Mouse (Mus musculus) frontal cortex, adult (tissue): ENCODE measurements at regions not wholly inside any gene's neighbourhood (a gene's known extent, or its start where the extent isn't known, plus 50 kb on each side); places are given as distances from the start of the nearest gene placed in this dataset.

ENCODE experiments used
- ATAC-seq: cut with Nextera tagmentation; 2 replicates; pipeline ENCODE4 v1.9.2; 2017; ENCODE audit warnings: mild to moderate bottlenecking, moderate library complexity, mixed read lengths; ENCODE audit not compliant: low TSS enrichment

GRCm38 (mm10) chr1:166735545-166735944, 53.9 kb upstream of the Fmo9 start:
- ATAC-seq: no peak

- peak; percentile 16; the same call in 1 of the 2 replicates for ATAC-seq
Observed at GRCm38 (mm10) chr1:166738029-166738428, 56.4 kb upstream of the Fmo9 start.

- peak; percentile 87 for ATAC-seq
Observed at GRCm38 (mm10) chr1:166750236-166750635, 68.6 kb upstream of the Fmo9 start.

- ATAC-seq: no peak
Observed at GRCm38 (mm10) chr1:166750777-166751176, 69.1 kb upstream of the Fmo9 start.

DNA sequence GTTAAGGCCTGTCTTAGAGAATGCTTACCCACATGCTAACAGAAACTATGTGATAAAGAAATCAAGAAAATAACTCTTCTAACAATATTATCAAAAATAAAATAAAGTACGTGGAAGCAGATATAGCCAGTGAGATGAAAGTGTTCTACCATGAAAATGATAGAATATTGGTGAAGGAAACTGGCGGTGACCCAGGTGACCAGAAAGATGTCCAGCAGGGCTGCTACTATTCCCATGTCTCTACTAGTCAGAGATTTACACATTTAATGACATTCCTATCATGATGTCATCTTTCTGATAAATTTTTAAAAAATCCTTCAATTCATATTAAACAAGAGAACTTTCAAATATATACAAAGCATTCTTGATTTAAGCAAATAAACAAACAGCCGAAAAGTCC, 69.8 kb upstream of the Fmo9 start:
- ATAC-seq: no peak

DNA sequence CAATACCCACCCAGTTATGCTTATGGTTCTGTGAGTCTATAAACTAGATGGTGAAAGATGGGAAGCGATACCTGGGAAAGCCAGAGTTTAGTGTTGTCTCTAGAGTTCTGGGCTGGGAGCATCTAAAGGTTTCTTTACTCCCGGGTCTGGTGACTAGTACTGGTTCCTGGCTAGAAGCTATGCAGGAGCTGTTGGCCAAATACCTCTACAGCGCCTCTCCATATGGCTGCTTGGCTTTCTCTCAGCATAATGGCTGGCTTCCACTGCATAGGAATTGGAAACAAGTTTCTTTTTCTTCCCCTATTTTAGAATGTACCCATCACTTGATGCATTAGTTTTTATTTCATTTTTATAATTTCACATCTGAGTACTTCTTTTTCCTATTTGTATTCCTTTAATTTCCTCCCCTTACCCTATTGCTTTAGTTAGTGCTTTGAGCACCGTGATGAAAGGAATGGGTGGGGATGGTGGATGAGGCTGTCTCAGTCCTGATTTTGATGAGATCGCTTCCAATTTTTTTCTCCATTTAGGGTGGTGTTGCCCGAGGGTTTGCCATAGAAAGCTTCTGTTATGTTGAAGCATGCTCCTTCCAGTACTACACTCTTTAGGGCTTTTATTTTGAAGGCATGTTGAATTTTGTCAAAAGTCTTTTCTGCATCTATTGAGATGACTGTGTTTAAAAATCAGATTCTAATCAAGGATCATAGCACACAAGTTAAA, 71.5 kb upstream of the Fmo9 start:
- ATAC-seq: peak; percentile 89

GRCm38 (mm10) chr1:166758987-166759386, 77.3 kb upstream of the Fmo9 start:
- ATAC-seq: no peak

- ATAC-seq: no peak
Observed at GRCm38 (mm10) chr1:166773114-166773513, 91.5 kb upstream of the Fmo9 start.

GRCm38 (mm10) chr1:166782106-166782505, 100.5 kb upstream of the Fmo9 start:
- peak; percentile 97 for ATAC-seq

DNA sequence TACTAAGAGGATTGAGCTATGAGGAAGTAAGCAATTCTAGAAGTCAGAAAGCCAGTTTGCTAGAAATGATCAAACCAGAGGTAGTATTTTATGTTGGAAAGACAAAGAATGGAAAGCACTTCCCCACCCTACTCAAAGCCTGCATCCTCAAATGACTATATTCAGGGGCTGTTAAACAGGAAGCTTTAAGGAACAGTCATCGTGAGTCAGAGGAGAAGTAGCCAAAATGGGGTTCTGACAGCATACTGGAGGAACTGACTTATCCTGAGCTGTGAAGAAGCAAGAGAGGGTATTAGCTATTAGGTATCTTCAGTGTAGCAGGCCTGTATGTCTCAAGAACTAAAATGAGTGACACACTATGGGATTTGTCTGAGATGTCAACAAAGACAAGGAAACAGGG, 106.3 kb upstream of the Fmo9 start:
- peak; percentile 67; the same call in 1 of the 2 replicates for ATAC-seq

DNA sequence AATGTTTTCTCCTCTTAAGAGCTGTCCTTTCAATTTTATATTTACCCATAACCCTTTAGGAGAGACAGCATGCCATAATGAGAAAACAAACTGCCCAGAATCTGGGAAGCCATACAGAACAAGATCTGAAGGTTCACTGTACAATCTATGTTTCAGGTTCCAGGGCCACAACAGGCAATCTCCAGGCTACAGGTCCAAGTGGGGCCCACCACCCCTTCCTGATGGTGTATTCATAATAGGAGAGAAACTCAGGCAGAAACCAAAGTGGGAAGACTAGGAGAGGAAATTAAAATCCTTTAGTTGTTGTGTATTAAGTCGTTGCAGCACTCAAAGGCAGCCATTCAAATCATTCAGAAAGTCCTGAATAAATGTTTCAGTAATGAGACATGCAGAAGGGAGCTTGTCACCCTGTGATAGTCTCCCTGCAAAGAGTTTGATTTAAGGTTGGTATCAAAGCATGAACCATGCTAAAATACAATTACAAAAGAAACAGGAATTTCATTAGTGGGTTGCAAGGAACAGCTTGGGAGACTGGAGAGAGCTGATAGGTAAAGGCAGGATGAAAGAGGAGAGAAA, 107.3 kb upstream of the Fmo9 start:
- ATAC-seq: no peak

DNA sequence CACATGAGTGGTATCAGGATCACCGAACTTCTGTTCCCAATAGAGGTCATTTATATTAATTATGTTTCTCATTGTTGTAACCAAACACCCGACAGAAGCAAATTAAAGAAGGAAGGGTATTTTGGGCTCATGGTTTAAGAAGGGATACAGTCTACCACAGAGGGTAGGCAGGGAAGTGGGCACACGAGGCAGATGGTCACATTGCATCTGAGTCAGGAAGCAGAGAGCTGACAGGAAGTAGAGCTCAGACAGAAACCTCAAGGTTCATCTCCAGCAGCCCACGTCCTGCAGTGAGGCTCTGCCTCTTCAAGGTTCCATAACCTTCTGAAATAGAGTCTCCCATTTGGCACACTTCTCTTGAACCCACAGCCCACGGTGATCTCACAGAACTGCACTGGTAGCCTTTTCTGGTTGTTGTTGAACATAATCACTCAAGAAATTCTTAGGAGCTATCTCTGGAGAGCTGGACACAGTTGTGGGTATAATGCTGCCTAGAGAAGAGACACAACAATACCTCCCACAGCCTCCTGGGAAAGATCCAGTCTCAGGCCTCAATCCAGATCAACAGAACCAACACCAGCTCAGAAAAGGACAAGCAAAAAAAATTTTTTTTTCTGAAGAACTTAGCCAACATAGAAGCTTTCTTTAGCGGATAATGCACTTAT, 111.5 kb upstream of the Fmo9 start:
- peak; percentile 51; the same call in 1 of the 2 replicates for ATAC-seq

- no peak for ATAC-seq
Observed at GRCm38 (mm10) chr1:166793717-166794081, 112.1 kb upstream of the Fmo9 start.

DNA sequence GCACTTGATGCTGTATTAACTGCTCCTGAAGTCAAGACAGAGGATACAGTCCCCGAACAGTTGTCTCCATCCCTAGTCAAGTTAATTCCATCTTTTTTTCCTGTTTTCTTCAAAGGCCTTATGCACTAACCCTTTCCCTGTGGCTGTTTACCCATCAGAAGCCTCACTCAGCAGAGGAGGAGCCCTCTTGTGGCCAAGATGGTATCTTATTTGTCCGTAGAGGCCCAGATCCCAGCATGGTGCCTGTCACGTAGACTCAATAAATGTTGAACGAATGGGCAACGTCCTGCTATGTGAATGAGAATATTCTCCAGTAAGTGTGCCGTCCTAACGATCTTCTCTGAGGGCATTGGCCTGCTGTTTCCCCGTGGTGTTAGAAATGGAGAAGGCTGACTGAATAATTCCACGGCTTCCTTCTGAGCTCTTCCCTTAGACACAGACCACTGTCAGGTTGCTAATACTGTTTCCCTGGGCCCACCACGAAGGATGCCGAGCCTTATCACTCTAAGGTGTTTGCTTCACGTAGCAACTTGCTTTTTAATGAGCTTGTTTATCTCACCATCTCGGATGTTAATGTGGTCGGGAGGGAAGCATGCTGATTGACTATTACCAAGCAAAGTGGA, 113.1 kb upstream of the Fmo9 start:
- peak; percentile 45; the same call in 1 of the 2 replicates for ATAC-seq

DNA sequence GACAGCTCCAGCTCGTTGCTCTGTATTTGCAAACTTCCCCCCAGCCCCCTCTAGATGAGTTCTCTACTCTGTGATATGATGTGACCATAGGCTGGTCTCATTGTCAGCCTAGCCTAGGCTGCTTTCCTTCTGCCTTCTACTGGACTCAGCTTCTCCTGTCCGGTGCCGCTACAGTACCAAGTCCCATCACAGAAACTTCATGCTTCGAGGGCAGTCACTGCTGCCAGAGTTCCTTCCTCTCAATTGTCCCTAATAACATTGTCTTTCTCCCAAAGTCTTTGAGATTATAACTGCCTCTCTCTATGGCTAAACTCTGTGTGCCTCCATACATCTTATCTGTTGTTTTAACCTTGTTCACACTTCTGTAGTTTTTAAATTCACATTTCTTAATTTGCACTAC, 114.0 kb upstream of the Fmo9 start:
- ATAC-seq: no peak

DNA sequence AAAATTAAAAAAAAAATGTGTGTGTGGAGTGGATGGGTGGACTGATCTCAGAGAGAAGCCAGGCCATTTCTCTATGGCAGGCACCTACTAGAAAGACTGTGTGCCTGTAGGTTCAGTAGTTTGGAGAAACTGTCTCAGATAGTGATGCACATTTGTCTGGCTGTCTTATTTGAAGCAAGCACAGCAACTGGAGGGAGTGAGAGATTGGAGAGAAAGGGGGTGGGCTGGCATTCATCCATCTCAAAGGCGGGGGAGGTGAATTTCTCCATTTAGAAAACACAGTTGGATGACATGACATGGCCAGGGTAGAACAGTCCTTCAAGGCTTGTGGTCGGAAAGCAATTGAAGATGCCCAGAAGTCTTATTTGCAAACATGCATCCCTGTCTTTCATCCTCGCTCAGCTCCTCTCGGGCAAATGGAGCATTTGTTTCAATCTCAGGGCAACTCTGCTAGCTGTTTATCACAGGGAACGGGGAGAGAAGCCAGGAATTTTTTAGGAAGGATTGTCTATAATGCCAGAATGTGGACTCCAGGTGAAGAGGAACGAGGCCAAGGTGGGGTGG, 114.8 kb upstream of the Fmo9 start:
- peak; percentile 66 for ATAC-seq

DNA sequence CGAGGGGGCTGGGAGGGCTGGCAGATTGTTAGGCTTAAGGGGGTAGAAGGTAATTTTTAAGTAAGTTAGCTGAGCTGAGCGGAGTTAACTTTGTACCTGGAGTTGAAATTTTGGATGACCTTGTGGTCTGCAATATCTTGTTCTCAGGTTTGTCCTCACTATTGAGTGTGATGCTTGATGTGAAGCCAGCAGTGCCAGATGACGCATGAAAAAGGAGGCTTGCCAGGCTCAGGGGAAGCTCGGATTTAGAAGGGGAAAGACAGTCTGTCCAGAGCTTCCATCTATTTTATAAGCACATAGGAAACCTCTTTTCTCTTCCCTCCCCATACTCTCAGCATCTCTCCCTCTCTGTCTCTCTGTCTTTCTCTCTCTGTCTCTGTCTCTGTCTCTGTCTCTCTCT, 115.3 kb upstream of the Fmo9 start:
- ATAC-seq: peak; percentile 42; the same call in 1 of the 2 replicates

GRCm38 (mm10) chr1:166800953-166801603, 119.4 kb upstream of the Fmo9 start:
- no peak for ATAC-seq

DNA sequence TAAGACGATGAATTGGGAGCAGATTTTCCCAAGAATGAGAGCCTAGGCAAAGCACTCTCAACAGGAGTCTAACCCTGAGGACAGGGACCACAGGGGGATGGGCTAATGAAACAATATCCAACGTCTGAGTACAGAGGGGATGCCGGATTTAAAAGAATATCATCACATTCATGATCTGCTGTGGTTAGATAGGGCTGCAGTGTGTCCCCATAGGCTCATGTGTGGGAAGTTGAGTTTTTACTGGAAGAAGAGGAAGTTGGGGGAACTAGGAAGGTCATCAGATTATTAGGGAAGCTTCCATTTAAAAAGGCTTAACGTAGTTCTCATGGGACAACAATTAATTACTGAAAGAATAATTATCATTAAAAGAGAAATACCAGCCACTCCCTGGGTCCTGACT, 120.3 kb upstream of the Fmo9 start:
- no peak for ATAC-seq

- no peak for ATAC-seq
Observed at GRCm38 (mm10) chr1:166803928-166804327, 122.3 kb upstream of the Fmo9 start.

- ATAC-seq: no peak
Observed at GRCm38 (mm10) chr1:166804333-166804732, 122.7 kb upstream of the Fmo9 start.
